Mouse (Mus musculus) T-cell, adult 2 months (primary cell): ENCODE results near the gene Mettl25.

Experiments
- DNase-seq: peaks from one replicate; pipeline ENCODE4 v3.0.0; 2022; ENCODE audit warnings: low spot score

Mettl25 gene

GRCm38 (mm10) chr10:105840928-105841888 lies at the start of gene Mettl25, which contains the start of gene Ccdc59:
TSS of gene Mettl25 (minus strand) at chr10:105841380.
TSS of gene Ccdc59 (plus strand) at chr10:105841067.
- peak; percentile 97 for DNase-seq

GRCm38 (mm10) chr10:105867312-105867711 lies 26.1 kb upstream of the Mettl25 start:
- DNase-seq: no peak

- no peak for DNase-seq
These were observed 10.0 kb upstream of the Mettl25 start for GRCm38 (mm10) chr10:105851136-105851535.

GRCm38 (mm10) chr10:105850286-105850685 lies 9.1 kb upstream of the Mettl25 start:
- DNase-seq: no peak

- no peak for DNase-seq
These were observed 1.4 kb upstream of the Mettl25 start for GRCm38 (mm10) chr10:105842574-105842973.

GRCm38 (mm10) chr10:105834627-105835228 lies 6.5 kb downstream of the Mettl25 start:
- DNase-seq: peak; percentile 29

GRCm38 (mm10) chr10:105806259-105807010 lies 34.7 kb downstream of the Mettl25 start:
- no peak for DNase-seq

- DNase-seq: no peak
These were observed 37.7 kb downstream of the Mettl25 start for GRCm38 (mm10) chr10:105803461-105803860.

GRCm38 (mm10) chr10:105802132-105802531 lies 39.0 kb downstream of the Mettl25 start:
- no peak for DNase-seq

- DNase-seq: no peak
These were observed 40.0 kb downstream of the Mettl25 start for GRCm38 (mm10) chr10:105801147-105801546.

GRCm38 (mm10) chr10:105797250-105797924 lies 43.8 kb downstream of the Mettl25 start:
- no peak for DNase-seq

GRCm38 (mm10) chr10:105793776-105794552 lies 47.2 kb downstream of the Mettl25 start:
- DNase-seq: no peak

GRCm38 (mm10) chr10:105788744-105789486 lies 52.3 kb downstream of the Mettl25 start:
- no peak for DNase-seq

GRCm38 (mm10) chr10:105783766-105784165 lies 57.4 kb downstream of the Mettl25 start:
- DNase-seq: no peak

GRCm38 (mm10) chr10:105774382-105774781 lies 66.8 kb downstream of the Mettl25 start:
- peak; percentile 14 for DNase-seq

- DNase-seq: no peak
These were observed 68.3 kb downstream of the Mettl25 start for GRCm38 (mm10) chr10:105772821-105773302.

- DNase-seq: no peak
These were observed 77.2 kb downstream of the Mettl25 start for GRCm38 (mm10) chr10:105763959-105764358.

GRCm38 (mm10) chr10:105760460-105760859 lies 80.7 kb downstream of the Mettl25 start:
- DNase-seq: no peak

- DNase-seq: no peak
These were observed 81.1 kb downstream of the Mettl25 start for GRCm38 (mm10) chr10:105760046-105760445.
